Mouse (Mus musculus) embryonic facial prominence, embryonic 13.5 days (tissue): ENCODE data around the gene Gm4491. TPM values are rescaled to one million over a fixed set of nuclear protein-coding genes. Genes with fewer than 3 reads are reported as not detected.

Source experiments
- ATAC-seq: fragments of 200-750 bp; cut with Nextera tagmentation; 2 replicates; pipeline ENCODE4 v1.8.0; 2017; ENCODE audit warnings: low read depth; ENCODE audit not compliant: insufficient number of reproducible peaks, insufficient read depth, low FRiP score, low TSS enrichment
- H3K27ac ChIP-seq: fragments of 300-500 bp; sonication (generic); 2 replicates; pipeline ENCODE4 v1.5.1; 2015; ENCODE audit warnings: moderate library complexity, mild to moderate bottlenecking, inconsistent platforms
- H3K27me3 ChIP-seq: fragments of 300-500 bp; sonication (generic); 2 replicates; pipeline ENCODE4 v1.6.1; 2015; ENCODE audit warnings: mild to moderate bottlenecking, inconsistent platforms
- H3K36me3 ChIP-seq: fragments of 300-500 bp; sonication (generic); 2 replicates; pipeline ENCODE4 v1.6.1; 2015; ENCODE audit warnings: mild to moderate bottlenecking, inconsistent platforms
- H3K4me1 ChIP-seq: fragments of 300-500 bp; sonication (generic); 2 replicates; pipeline ENCODE4 v1.6.1; 2015; ENCODE audit warnings: inconsistent platforms
- H3K4me2 ChIP-seq: fragments of 300-500 bp; sonication (generic); 2 replicates; pipeline ENCODE4 v1.6.1; 2015; ENCODE audit warnings: moderate library complexity, mild to moderate bottlenecking, inconsistent platforms
- H3K4me3 ChIP-seq: fragments of 300-500 bp; sonication (generic); 2 replicates; pipeline ENCODE4 v1.5.1; 2015; ENCODE audit warnings: mild to moderate bottlenecking, inconsistent platforms
- H3K9ac ChIP-seq: fragments of 300-500 bp; sonication (generic); 2 replicates; pipeline ENCODE4 v1.6.1; 2015; ENCODE audit warnings: mild to moderate bottlenecking, inconsistent platforms
- H3K9me3 ChIP-seq: fragments of 300-500 bp; sonication (generic); 2 replicates; pipeline ENCODE4 v1.6.1; 2016; ENCODE audit warnings: inconsistent platforms
- WGBS: fragments of 180-500 bp; shearing (Covaris S2); methylation state at CpG from one replicate; pipeline ENCODE4 v1.1.7; 2015; ENCODE audit warnings: mixed read lengths; 5-methylcytosine and 5-hydroxymethylcytosine counted together
- polyA plus RNA-seq: library from polyadenylated mRNA; unstranded; fragments of >200 nt; fragmentation: Nextera tagmentation; extraction: Ambion mirVana; gene quantifications from 2 replicates; pipeline ENCODE4 v1.2.1, GENCODE M21; 2015

Gene Gm4491
- polyA plus RNA-seq, 1 experiment from 2014 or later = 0.13 TPM

DNA sequence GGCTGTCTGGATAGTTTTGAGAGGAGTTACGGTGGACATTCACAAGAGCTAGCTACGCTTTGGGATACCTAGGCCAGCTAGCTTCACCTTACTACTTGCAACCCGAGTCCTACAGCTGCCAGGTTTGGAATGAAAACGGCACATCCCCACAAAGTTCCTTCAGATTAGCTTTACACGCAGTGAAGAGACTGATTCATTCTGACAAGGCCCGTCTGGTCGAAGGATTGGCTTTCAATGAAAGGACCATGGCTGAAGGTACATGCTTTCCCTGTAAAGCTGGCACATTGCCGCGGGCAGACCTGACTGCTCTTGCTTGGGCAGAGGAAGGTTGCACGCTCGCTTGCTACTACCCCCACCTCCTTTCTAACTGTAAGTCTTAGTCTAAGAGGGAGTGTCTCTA is 10.0 kb downstream of the Gm4491 start:
- H3K9ac ChIP-seq = no peak overlapping the region
- H3K4me3 ChIP-seq = no peak overlapping the region
- H3K4me2 ChIP-seq = 0 out of 2 replicates have a peak overlapping the region, but pooled peaks have one; percentile 100
- peaks cover 71% of the 10 kb centered on the region for H3K27me3 ChIP-seq
- no peak for ATAC-seq
- WGBS = 38% methylated on average over 11 of the region's 11 CpGs
- no peaks in the 10 kb centered on the region for H3K9me3 ChIP-seq
- peaks cover 19% of the 10 kb centered on the region for H3K4me1 ChIP-seq
- H3K36me3 ChIP-seq = no peaks in the 10 kb centered on the region
- H3K27ac ChIP-seq = no peak overlapping the region

DNA sequence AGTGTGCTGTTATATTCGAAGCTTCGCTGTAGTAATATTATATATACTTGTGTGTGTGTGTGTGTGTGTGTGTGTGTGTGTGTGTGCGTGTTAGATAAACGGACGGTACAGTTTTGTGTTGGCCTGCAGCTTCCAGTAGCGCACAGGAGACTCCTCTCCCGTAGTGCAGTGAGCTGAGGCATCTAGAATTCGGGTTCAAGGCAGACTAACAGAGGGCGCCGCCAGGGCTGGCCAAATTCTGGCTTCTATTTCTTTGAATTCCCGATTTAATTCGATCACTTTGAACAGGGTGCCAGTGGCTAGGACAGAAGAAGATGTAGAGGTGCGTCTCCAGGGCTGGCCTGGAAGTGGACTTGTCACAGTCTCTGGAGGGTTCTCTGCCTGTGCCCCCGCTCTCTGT is 10.6 kb downstream of the Gm4491 start:
- Histone ChIP-seq H3K27ac (no peak overlapping the region), H3K36me3 (no peaks in the 10 kb centered on the region), H3K4me1 (peaks cover 19% of the 10 kb centered on the region), H3K9ac (no peak overlapping the region), H3K4me2 (peak overlapping the region; percentile 100), H3K27me3 (peaks cover 75% of the 10 kb centered on the region), H3K9me3 (no peaks in the 10 kb centered on the region), H3K4me3 (peak overlapping the region; percentile 61)
- ATAC-seq = no peak
- 14% methylated on average over 14 of the region's 14 CpGs for WGBS

DNA sequence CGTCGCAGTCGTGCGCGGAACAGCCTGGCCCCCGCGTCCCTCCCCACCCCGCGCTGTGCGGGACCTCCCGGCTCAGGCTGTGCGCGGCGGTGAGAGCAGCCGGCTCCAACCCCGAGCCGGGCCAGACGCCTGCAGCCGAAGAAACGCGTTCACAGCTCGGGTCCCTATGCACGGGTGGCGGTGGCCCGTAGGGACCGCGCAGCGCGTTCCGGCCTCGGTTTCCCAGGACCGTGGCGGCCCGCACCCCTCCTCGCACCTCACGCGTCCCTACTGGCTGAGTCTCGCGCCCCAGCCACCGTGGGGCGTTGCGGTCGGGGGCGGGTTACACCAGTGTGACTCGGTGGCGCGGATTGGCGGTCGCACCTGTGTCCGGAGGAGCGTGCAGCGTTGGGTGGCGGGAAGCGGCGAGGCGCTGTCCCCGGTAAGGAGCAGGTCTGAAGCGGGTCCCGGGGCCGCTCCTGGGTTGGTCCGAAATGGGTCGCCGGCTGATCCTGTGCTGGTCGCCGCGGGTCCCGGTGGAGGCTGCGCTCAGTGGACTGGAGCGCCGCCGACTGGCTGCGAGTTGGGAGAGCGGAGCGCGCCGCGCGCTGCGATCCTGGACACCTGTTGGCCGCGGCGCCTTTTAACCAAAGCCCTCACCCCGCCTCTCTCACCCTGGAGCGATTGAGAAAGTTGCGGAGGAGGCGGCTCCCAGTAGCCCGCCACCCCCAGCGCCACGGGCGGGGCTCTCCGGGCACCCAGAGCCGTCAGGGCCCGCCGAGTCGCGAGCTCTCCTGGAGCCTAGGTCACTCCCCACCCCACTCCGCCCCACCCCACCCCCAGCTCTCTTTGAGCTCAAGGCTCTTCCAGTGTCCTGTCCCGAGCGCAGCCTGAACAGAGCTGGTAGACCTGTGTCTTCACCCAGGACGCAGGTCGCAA is 11.3 kb downstream of the Gm4491 start, which contains the start of gene Gjb2:
TSS of gene Gjb2 (minus strand) at position 597 of the 918 bp plus-strand sequence.
- Histone ChIP-seq H3K4me2 (peak within 1 kb of the TSS; percentile 100), H3K4me1 (peaks cover 19% of the 10 kb centered on the region), H3K9ac (peak within 1 kb of the TSS; percentile 69), H3K27me3 (peaks cover 75% of the 10 kb centered on the region), H3K36me3 (no peaks in the 10 kb centered on the region), H3K27ac (no peak within 1 kb of the TSS), H3K9me3 (no peaks in the 10 kb centered on the region), H3K4me3 (peak within 1 kb of the TSS; percentile 61)
- under 1% methylated on average over 100 of the region's 101 CpGs for WGBS
- ATAC-seq = 0 out of 2 replicates have a peak, but pooled peaks have one; percentile 66

DNA sequence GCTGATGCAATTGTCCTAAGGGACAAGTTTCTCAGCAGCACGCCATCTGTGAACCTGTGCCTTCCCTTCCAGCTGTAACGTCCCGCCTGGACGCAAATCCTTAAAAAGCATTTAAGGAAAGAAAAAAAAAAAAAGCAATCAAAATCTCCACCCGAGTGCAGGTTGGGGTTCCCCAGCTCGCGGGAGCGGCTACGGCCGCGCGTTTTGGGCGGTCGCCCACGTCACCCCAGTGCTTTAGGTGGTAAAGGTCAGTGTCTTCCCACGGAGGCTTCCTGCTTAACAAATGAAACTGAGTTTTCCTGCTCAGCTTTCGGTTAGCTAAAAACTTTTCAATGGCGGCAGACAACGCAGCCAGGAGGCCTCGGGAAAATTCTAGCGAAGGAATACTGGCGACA is 12.0 kb downstream of the Gm4491 start:
- no peak for ATAC-seq
- no peak overlapping the region for H3K27ac ChIP-seq
- WGBS = 2% methylated on average over 22 of the region's 22 CpGs

DNA sequence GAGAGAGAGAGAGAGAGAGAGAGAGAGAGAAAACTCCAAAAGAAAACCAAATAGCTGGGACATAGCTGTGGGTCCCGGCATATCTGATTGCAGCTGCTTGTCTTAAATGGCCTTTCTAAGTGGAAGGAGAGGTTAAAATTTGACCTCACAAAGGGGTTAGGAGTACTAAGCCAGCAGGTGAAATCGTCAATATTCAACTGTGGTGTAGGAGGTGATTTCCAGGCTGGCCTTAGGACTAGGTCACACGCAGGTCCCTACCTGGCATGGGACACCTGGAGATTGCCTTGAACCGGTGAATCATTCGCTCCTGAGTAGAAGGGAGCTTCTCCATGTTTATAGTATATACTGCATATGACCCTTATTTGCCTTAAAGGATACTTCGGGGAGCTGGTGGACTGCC is 12.6 kb downstream of the Gm4491 start:
- Histone ChIP-seq H3K9ac (no peak overlapping the region), H3K4me3 (peak overlapping the region; percentile 61), H3K27ac (no peak overlapping the region), H3K4me1 (peaks cover 19% of the 10 kb centered on the region), H3K4me2 (peak overlapping the region; percentile 100), H3K36me3 (no peaks in the 10 kb centered on the region), H3K9me3 (no peaks in the 10 kb centered on the region), H3K27me3 (peaks cover 70% of the 10 kb centered on the region)
- no peak for ATAC-seq
- WGBS = 45% methylated on average over 6 of the region's 6 CpGs

More for the DNA sequence above, 12.0 kb downstream of the Gm4491 start:
- H3K27me3 ChIP-seq = peaks cover 75% of the 10 kb centered on the region
- H3K4me3 ChIP-seq = peak overlapping the region; percentile 61
- H3K4me1 ChIP-seq = peaks cover 19% of the 10 kb centered on the region
- no peaks in the 10 kb centered on the region for H3K36me3 ChIP-seq
- H3K9ac ChIP-seq = peak overlapping the region; percentile 69
- H3K9me3 ChIP-seq = no peaks in the 10 kb centered on the region
- peak overlapping the region; percentile 100 for H3K4me2 ChIP-seq

DNA sequence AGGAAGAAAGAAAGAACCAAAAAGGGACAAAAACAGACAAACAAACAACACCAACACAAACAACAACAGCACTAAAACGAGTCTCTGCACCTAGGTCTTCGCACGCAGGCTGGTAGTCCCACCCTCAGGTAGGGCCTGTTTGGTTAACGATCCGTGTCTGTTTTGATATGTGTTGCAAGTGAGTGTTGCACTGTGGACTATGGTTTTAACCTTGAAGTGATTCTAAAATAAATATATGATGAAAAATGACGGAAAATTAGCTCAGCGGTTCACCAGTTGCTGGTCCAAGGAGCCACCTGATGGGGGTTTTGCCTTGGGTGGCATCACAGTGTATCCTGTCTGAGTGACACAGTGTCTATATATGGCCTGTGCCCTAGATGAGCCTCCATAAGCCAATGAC is 14.1 kb downstream of the Gm4491 start:
- Histone ChIP-seq H3K9ac (no peak overlapping the region), H3K4me1 (peaks cover 19% of the 10 kb centered on the region), H3K4me2 (peak overlapping the region; percentile 11; the same call in 1 of the 2 replicates), H3K9me3 (no peaks in the 10 kb centered on the region), H3K36me3 (no peaks in the 10 kb centered on the region), H3K27ac (no peak overlapping the region), H3K4me3 (no peak overlapping the region; the same call in 1 of the 2 replicates), H3K27me3 (peaks cover 55% of the 10 kb centered on the region)
- 87% methylated on average over 7 of the region's 7 CpGs for WGBS
- no peak for ATAC-seq

DNA sequence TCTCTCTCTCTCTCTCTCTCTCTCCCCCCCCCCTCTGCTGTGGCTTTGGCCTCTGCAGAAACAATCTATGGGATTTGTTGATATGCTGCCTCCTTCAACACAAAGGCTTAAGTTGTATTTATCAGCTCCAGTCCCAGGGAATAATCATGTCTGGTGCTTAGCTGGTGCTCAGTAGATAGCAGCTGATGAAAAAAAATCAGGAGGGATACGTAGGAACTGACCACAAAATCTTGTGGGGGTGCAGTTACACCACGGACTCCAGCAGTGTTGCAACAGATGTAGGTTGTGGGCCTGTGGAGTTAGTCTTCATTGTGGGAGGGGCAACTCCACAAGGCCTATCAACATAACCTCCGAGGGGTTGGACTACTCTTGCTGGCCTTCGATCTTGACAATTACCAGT is 19.8 kb downstream of the Gm4491 start:
- 80% methylated on average over 4 of the region's 4 CpGs for WGBS

DNA sequence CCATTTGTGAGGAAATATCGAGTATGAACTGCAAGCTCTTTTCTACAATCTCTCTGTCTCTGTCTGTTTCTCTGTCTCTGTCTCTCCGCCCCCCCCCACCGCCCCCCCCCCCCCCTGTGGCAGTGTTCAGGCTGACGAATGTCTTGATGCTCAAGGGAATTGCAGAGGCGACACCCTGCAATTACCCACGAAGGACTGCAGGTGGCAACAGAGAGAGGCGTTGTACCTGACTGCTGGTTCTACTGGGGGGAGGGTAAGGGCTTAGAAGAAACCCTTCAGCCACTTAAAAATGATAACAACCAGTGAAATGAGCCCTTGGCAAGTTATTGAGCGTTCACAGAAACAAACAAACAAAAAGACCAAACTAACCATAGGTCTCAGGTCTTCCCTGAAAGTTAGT is 22.7 kb downstream of the Gm4491 start:
- no peak overlapping the region for H3K4me2 ChIP-seq
- no peak overlapping the region for H3K27ac ChIP-seq
- no peak for ATAC-seq
- H3K9me3 ChIP-seq = no peaks in the 10 kb centered on the region
- H3K27me3 ChIP-seq = no peaks in the 10 kb centered on the region
- 11% methylated on average over 8 of the region's 8 CpGs for WGBS
- H3K9ac ChIP-seq = no peak overlapping the region
- H3K36me3 ChIP-seq = no peaks in the 10 kb centered on the region
- H3K4me1 ChIP-seq = no peaks in the 10 kb centered on the region
- no peak overlapping the region for H3K4me3 ChIP-seq

More for the DNA sequence above, 19.8 kb downstream of the Gm4491 start:
- Histone ChIP-seq H3K36me3 (no peaks in the 10 kb centered on the region), H3K27ac (no peak overlapping the region), H3K4me1 (no peaks in the 10 kb centered on the region), H3K4me2 (no peak overlapping the region), H3K27me3 (0 out of 2 replicates have a peak, but pooled peaks cover 4% of the 10 kb centered on the region), H3K4me3 (no peak overlapping the region), H3K9ac (no peak overlapping the region), H3K9me3 (no peaks in the 10 kb centered on the region)
- ATAC-seq = no peak

DNA sequence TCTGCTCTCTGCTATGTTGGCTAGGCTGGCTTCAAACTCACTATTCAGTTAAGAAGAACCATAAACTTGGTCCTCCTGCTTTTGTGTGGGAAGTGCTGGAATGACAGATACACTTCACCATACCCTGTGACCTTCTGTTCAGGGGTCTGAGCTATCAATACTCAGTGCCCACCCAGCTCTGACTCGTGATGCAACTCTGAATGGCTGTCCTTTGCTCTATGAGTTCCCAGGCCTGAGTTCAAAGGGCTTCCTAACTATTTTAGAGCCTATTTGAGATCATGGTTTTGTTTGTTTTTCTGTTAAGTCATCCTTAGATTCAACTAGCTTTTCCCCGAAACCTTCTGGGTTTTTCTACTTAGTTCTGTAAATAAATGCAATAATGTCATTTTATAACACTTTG is 25.7 kb downstream of the Gm4491 start:
- Histone ChIP-seq H3K4me3 (no peak overlapping the region), H3K27ac (no peak overlapping the region), H3K27me3 (no peaks in the 10 kb centered on the region), H3K9me3 (no peaks in the 10 kb centered on the region), H3K9ac (no peak overlapping the region), H3K36me3 (no peaks in the 10 kb centered on the region), H3K4me1 (peaks cover 5% of the 10 kb centered on the region), H3K4me2 (no peak overlapping the region)
- no peak for ATAC-seq
- 66% methylated on average over 2 of the region's 2 CpGs for WGBS

DNA sequence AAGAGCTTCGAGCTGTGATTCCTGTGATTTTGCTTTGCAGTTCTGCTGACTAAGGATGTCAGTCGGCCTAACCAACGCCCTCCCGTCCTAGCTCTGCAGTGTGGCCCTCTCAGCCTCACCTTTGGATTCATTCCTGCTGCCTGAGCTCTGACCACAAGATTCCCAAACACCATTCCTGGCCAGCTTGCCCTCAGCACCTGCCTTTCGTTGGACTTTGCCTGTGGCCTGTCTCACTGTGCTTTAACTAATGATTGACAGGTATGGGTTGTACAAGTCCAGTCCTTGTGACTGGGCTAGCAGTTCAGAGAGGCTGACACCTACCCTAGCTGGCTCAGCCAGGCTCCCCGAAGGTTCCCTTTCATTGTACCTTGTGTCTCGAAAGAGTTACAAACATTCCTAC is 26.6 kb downstream of the Gm4491 start:
- Histone ChIP-seq H3K4me3 (no peak overlapping the region), H3K9ac (no peak overlapping the region), H3K9me3 (no peaks in the 10 kb centered on the region), H3K4me2 (no peak overlapping the region), H3K27ac (no peak overlapping the region), H3K36me3 (no peaks in the 10 kb centered on the region), H3K4me1 (peaks cover 13% of the 10 kb centered on the region), H3K27me3 (no peaks in the 10 kb centered on the region)
- ATAC-seq = no peak
- WGBS = 84% methylated on average over 7 of the region's 7 CpGs

DNA sequence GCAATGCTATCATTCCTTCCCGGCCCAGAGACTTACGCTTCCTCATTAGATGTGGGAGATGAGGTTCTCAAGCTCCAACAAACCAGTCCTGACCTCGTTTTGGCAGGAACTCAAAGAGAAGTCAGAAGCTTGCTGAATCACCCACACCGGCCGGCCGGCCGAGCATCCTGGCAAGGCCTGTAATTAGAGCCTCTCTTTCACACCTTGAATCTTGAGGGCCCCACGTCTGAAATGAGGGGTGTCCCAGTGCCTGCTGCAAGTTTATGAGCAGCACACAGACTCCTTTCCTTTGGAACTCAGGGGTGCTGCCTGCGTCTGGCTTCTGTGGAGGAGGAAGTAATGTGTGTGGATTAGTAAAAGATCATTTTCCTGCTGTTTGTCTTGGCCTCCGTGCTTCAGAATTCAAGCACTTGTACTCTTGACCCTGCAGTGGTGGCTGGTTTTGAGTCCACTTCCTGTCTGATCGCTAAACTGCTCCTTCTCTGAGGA is 31.5 kb downstream of the Gm4491 start:
- Histone ChIP-seq H3K4me2 (no peak overlapping the region), H3K4me3 (no peak overlapping the region), H3K9ac (no peak overlapping the region), H3K9me3 (no peaks in the 10 kb centered on the region), H3K27me3 (no peaks in the 10 kb centered on the region; the same call in 1 of the 2 replicates), H3K27ac (no peak overlapping the region), H3K4me1 (peaks cover 15% of the 10 kb centered on the region), H3K36me3 (no peaks in the 10 kb centered on the region)
- no peak for ATAC-seq
- WGBS = 31% methylated on average over 11 of the region's 11 CpGs

DNA sequence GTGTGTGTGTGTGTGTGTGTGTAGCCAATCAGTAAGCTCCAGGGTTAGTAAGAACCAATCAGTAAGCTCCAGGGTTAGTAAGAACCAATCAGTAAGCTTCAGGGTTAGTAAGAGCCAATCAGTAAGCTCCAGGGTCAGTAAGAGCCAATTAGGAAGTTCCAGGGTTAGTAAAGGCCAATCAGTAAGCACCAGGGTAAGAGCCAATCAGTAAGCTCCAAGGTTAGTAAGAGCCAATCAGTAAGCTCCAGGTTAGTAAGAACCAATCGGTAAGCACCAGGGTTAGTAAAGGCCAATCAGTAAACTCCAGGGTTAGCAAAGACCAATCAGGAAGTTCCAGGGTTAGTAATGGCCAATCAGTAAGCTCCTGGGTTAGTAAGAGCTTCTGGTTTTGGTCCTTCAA is 32.8 kb downstream of the Gm4491 start:
- Histone ChIP-seq H3K36me3 (no peaks in the 10 kb centered on the region), H3K4me1 (peaks cover 15% of the 10 kb centered on the region), H3K9ac (no peak overlapping the region), H3K27me3 (no peaks in the 10 kb centered on the region; the same call in 1 of the 2 replicates), H3K27ac (no peak overlapping the region), H3K4me2 (no peak overlapping the region), H3K9me3 (no peaks in the 10 kb centered on the region), H3K4me3 (no peak overlapping the region)
- WGBS = 96% methylated on average over 1 of the region's 1 CpGs
- ATAC-seq = no peak
